Mouse (Mus musculus): ENCODE data around the gene Arcn1. TPM values are rescaled to one million over a fixed set of nuclear protein-coding genes. Genes with fewer than 3 reads are reported as not detected.

The Arcn1 gene
- total RNA-seq, 2 experiments from 2014 or later: 173 to 185 TPM

- DNase-seq: no peak
Measured at GRCm38 (mm10) chr9:44719632-44720357, 47.9 kb downstream of the Arcn1 start.

GRCm38 (mm10) chr9:44718937-44719631 lies 48.6 kb downstream of the Arcn1 start:
- no peak for DNase-seq

GRCm38 (mm10) chr9:44717822-44718242 lies 49.8 kb downstream of the Arcn1 start:
- DNase-seq: peak in 1 of 2 experiments; percentile 63

- DNase-seq: no peak
Measured at GRCm38 (mm10) chr9:44716997-44717821, 50.4 kb downstream of the Arcn1 start.

GRCm38 (mm10) chr9:44715705-44716362 lies 51.8 kb downstream of the Arcn1 start:
- DNase-seq: no peak

GRCm38 (mm10) chr9:44715109-44715508 lies 52.5 kb downstream of the Arcn1 start:
- DNase-seq: no peak

- DNase-seq: no peak
Measured at GRCm38 (mm10) chr9:44713574-44713973, 54.1 kb downstream of the Arcn1 start.

- DNase-seq: no peak
Measured at GRCm38 (mm10) chr9:44713080-44713479, 54.6 kb downstream of the Arcn1 start.

- no peak for DNase-seq
Measured at GRCm38 (mm10) chr9:44711602-44712001, 56.0 kb downstream of the Arcn1 start.

- no peak for DNase-seq
Measured at GRCm38 (mm10) chr9:44710213-44710612, 57.4 kb downstream of the Arcn1 start.

- DNase-seq: peak in 1 of 2 experiments; percentile 49
Measured at GRCm38 (mm10) chr9:44709600-44709999, 58.0 kb downstream of the Arcn1 start.

- peak; percentile 76 to 80 for DNase-seq
Measured at GRCm38 (mm10) chr9:44708925-44709324, 58.7 kb downstream of the Arcn1 start.

GRCm38 (mm10) chr9:44708429-44708765 lies 59.2 kb downstream of the Arcn1 start:
- DNase-seq: peak; percentile 92 to 95

- no peak for DNase-seq
Measured at GRCm38 (mm10) chr9:44707749-44708428, 59.8 kb downstream of the Arcn1 start.

- DNase-seq: no peak
Measured at GRCm38 (mm10) chr9:44699730-44700129, 67.9 kb downstream of the Arcn1 start.

- DNase-seq: no peak
Measured at GRCm38 (mm10) chr9:44699196-44699595, 68.4 kb downstream of the Arcn1 start.

- no peak for DNase-seq
Measured at GRCm38 (mm10) chr9:44697866-44698265, 69.8 kb downstream of the Arcn1 start.

- DNase-seq: no peak
Measured at GRCm38 (mm10) chr9:44693071-44693470, 74.6 kb downstream of the Arcn1 start.

GRCm38 (mm10) chr9:44691671-44692520 lies 75.7 kb downstream of the Arcn1 start:
- DNase-seq: peak; percentile 72 to 78

All from adrenal gland, postnatal 36 days (tissue).